Mouse (Mus musculus): ENCODE results near the gene Cox5a. TPM values are rescaled to one million over a fixed set of nuclear protein-coding genes. Genes with fewer than 3 reads are reported as not detected.

Cox5a gene
- polyA plus RNA-seq, 1 experiment from 2014 or later: 781 TPM

GRCm38 (mm10) chr9:57557215-57557614 lies 36.1 kb downstream of the Cox5a start:
- 80% methylated on average over 3 of the region's 3 CpGs for WGBS

GRCm38 (mm10) chr9:57558625-57559024 lies 37.6 kb downstream of the Cox5a start:
- Histone ChIP-seq H3K9me3 (no peaks in the 10 kb centered on the region), H3K27ac (no peak overlapping the region), H3K27me3 (ENCODE audit: insufficient read depth, poor library complexity, severe bottlenecking) (no peaks in the 10 kb centered on the region), H3K4me3 (no peak overlapping the region), H3K36me3 (no peaks in the 10 kb centered on the region), H3K4me1 (replicated peaks) (peaks cover 37% of the 10 kb centered on the region)
- no peak for DNase-seq (ENCODE audit: low spot score)
- WGBS: 85% methylated on average over 4 of the region's 4 CpGs

More at GRCm38 (mm10) chr9:57557215-57557614, 36.1 kb downstream of the Cox5a start:
- Histone ChIP-seq H3K36me3 (no peaks in the 10 kb centered on the region), H3K4me1 (replicated peaks) (peaks cover 34% of the 10 kb centered on the region), H3K9me3 (no peaks in the 10 kb centered on the region), H3K27ac (no peak overlapping the region), H3K4me3 (no peak overlapping the region), H3K27me3 (ENCODE audit: insufficient read depth, poor library complexity, severe bottlenecking) (no peaks in the 10 kb centered on the region)
- no peak for DNase-seq (ENCODE audit: low spot score)

DNA sequence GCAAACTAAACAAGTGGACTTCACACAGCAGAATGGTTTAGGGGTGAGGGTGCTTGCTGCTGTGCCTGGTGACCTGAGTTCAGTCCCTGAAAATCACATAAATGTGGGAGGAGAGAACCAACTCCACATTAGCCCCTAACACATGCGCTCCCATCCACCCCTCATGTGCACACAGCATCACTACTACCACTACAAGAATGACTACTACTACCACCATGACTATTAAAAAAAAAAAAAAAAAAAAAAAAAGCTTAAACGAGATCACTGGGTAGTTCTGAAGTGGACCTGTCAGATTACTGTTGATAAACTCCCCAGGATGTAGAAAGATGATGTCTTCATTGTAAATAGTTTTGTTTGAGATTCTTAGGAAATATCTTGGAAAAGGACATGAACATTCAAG lies 38.5 kb downstream of the Cox5a start:
- Histone ChIP-seq H3K9me3 (no peaks in the 10 kb centered on the region), H3K27ac (no peak overlapping the region), H3K36me3 (no peaks in the 10 kb centered on the region), H3K27me3 (ENCODE audit: insufficient read depth, poor library complexity, severe bottlenecking) (no peaks in the 10 kb centered on the region), H3K4me1 (replicated peaks) (peaks cover 28% of the 10 kb centered on the region), H3K4me3 (no peak overlapping the region)
- no peak for DNase-seq (ENCODE audit: low spot score)
- 84% methylated on average over 2 of the region's 2 CpGs for WGBS

DNA sequence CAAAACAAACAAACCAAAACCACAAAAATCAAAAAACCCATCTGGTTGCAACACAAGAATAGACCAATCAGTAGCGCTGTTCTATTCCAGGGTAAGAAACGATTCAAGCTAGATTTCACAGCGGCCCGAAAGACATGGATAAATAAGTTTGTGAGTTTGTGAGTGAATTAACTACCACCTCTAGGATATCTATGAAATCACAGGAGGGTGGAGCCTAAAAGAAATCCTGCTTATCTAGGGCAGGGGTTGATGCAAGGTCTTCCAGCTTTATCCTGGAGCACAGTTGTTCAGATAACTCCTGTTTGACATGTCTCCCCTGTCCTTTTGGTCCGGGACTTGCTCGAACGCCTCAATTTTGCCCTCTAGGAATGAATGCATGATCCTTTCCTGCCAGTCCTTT lies 39.2 kb downstream of the Cox5a start:
- H3K36me3 ChIP-seq: no peaks in the 10 kb centered on the region
- no peak for DNase-seq (ENCODE audit: low spot score)
- H3K27ac ChIP-seq: peak overlapping the region; percentile 89

DNA sequence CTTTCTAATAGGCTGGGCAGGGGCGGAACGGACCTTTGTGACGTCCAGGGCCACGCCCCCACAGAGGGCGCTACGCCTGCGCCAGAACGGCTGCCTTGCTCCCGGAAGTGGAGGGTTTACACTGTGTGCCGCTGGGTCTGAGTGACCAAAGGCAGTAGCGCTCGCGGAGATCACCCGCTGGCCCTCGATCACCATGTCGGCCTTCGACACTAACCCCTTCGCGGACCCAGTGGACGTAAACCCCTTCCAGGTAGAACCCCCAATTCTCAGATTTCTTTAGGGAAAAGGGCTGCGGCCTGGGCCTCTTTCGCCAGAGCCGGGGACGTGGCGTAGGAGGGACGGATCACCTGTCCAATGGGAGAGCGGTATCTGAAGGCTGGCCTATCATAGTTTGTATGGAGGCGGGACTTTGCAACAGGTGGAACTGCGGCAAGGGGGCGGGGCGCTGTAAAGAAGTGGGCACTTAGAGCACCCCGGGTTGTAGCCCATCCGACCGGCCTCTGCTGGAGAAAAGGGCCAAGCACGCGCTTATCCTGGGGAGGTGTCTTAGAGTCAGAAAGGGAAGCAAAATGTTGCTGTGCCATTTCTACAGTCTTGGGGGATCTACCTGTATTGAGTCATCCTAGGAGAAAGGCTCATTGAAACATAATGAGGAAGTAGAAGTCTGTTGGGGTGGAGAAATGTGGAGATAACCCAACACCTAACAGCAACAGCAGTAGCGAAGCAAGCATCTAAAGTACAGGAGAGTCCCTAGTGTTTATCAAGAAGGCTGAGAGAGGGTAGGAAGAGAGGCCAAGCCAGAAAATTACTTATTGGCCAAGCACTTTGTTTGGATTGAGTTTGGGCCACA lies 40.0 kb downstream of the Cox5a start, which contains the start of gene Scamp2:
Gene Scamp2, plus strand, starts transcription at position 83 of the 850 bp plus-strand sequence.
- H3K27ac ChIP-seq: peak within 1 kb of the TSS; percentile 89
- DNase-seq (ENCODE audit: low spot score): peak; percentile 95
- H3K27me3 ChIP-seq (ENCODE audit: insufficient read depth, poor library complexity, severe bottlenecking): no peaks in the 10 kb centered on the region
- H3K9me3 ChIP-seq: no peaks in the 10 kb centered on the region
- H3K4me1 ChIP-seq (replicated peaks): peaks cover 35% of the 10 kb centered on the region
- no peaks in the 10 kb centered on the region for H3K36me3 ChIP-seq
- WGBS: 1% methylated on average over 37 of the region's 37 CpGs
- H3K4me3 ChIP-seq: peak within 1 kb of the TSS; percentile 80

More for the DNA sequence above, 39.2 kb downstream of the Cox5a start:
- Histone ChIP-seq H3K4me1 (replicated peaks) (peaks cover 27% of the 10 kb centered on the region), H3K9me3 (no peaks in the 10 kb centered on the region), H3K27me3 (ENCODE audit: insufficient read depth, poor library complexity, severe bottlenecking) (no peaks in the 10 kb centered on the region), H3K4me3 (peak overlapping the region; percentile 80)
- WGBS: 29% methylated on average over 7 of the region's 7 CpGs

- H3K27me3 ChIP-seq (ENCODE audit: insufficient read depth, poor library complexity, severe bottlenecking): no peaks in the 10 kb centered on the region
- H3K27ac ChIP-seq: no peak overlapping the region
- H3K36me3 ChIP-seq: no peaks in the 10 kb centered on the region
- 83% methylated on average over 13 of the region's 13 CpGs for WGBS
- peak overlapping the region; percentile 80 for H3K4me3 ChIP-seq
- DNase-seq (ENCODE audit: low spot score): no peak
- no peaks in the 10 kb centered on the region for H3K9me3 ChIP-seq
- H3K4me1 ChIP-seq (replicated peaks): peaks cover 37% of the 10 kb centered on the region
Observed at GRCm38 (mm10) chr9:57561711-57562099, 40.6 kb downstream of the Cox5a start.

DNA sequence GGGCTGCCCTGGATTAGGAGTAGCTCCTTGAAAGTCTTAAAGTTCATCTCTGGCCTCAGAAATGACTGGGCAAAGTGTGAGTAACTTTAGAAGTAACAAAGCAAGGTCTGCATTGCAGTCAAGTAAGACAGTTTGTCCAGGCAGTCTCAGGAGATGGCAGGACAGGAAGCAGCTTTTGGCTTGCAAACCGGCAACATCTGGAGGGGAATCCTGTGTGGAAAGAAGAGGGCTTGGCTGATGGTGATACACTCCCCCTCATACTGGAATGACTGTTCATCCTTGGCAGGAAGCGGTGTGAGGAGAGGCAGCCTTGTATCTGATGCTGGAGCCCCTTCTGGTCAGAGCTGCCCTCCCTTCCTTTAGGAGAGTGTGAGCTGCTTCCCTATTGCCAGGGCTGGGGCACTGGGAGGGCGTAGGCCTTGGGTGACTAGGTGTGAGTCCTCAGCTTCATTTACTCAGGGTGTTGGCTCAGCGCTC lies 41.9 kb downstream of the Cox5a start:
- no peaks in the 10 kb centered on the region for H3K27me3 ChIP-seq (ENCODE audit: insufficient read depth, poor library complexity, severe bottlenecking)
- H3K36me3 ChIP-seq: peaks cover 10% of the 10 kb centered on the region
- no peak overlapping the region for H3K4me3 ChIP-seq
- H3K9me3 ChIP-seq: no peaks in the 10 kb centered on the region
- H3K27ac ChIP-seq: no peak overlapping the region
- peaks cover 37% of the 10 kb centered on the region for H3K4me1 ChIP-seq (replicated peaks)
- WGBS: 78% methylated on average over 4 of the region's 4 CpGs
- no peak for DNase-seq (ENCODE audit: low spot score)

DNA sequence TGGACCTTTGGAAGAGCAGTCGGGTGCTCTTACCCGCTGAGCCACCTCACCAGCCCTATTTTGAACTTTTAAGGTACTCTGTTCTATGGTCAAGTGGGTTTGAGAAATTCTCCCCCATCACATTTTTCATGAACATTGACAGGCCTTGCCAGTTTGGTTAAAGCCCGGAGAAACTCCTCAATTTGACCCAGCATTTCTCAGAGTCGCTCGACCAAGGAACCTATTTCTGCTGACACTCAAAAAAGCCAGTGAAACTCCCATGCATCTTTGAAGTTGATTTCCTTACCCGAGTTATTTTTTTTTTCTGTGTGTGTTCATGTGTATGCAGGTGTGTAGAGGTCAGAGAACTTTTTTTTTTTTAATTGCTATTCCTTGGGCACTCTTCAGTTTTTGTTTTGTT lies 43.5 kb downstream of the Cox5a start:
- Histone ChIP-seq H3K27me3 (ENCODE audit: insufficient read depth, poor library complexity, severe bottlenecking) (no peaks in the 10 kb centered on the region), H3K27ac (no peak overlapping the region), H3K4me3 (no peak overlapping the region), H3K9me3 (no peaks in the 10 kb centered on the region), H3K36me3 (peaks cover 26% of the 10 kb centered on the region), H3K4me1 (replicated peaks) (peaks cover 37% of the 10 kb centered on the region)
- WGBS: 90% methylated on average over 6 of the region's 6 CpGs
- DNase-seq (ENCODE audit: low spot score): no peak

- Histone ChIP-seq H3K27me3 (ENCODE audit: insufficient read depth, poor library complexity, severe bottlenecking) (no peaks in the 10 kb centered on the region), H3K9me3 (no peaks in the 10 kb centered on the region), H3K36me3 (peaks cover 38% of the 10 kb centered on the region), H3K4me1 (replicated peaks) (peaks cover 31% of the 10 kb centered on the region), H3K4me3 (no peak overlapping the region), H3K27ac (no peak overlapping the region)
- no peak for DNase-seq (ENCODE audit: low spot score)
- WGBS: 64% methylated on average over 10 of the region's 10 CpGs
Observed at GRCm38 (mm10) chr9:57565741-57566221, 44.7 kb downstream of the Cox5a start.

GRCm38 (mm10) chr9:57566846-57567245 lies 45.8 kb downstream of the Cox5a start:
- 67% methylated on average over 8 of the region's 8 CpGs for WGBS
- no peaks in the 10 kb centered on the region for H3K27me3 ChIP-seq (ENCODE audit: insufficient read depth, poor library complexity, severe bottlenecking)

DNA sequence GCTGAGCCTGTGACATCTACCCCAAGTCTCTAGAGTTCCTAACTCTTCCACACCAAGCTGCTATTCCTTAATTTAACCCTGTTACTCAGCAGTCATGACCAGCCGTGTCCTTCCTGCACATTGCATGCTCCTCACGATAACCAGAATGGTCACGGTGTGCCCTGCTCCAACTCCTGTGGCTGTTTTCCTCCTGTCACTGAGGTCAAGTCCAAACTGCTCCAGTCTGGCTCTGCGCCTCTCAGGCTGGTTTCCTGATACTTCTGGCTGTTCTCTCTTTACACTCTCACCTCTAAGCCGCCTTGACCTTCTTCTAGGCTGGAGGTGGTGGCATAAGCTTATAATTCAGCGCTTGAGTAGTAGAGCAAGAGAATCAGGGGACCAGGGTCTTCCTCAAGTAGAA lies 47.4 kb downstream of the Cox5a start:
- Histone ChIP-seq H3K9me3 (no peaks in the 10 kb centered on the region), H3K4me3 (no peak overlapping the region), H3K27me3 (ENCODE audit: insufficient read depth, poor library complexity, severe bottlenecking) (no peaks in the 10 kb centered on the region), H3K36me3 (peaks cover 55% of the 10 kb centered on the region), H3K27ac (no peak overlapping the region), H3K4me1 (replicated peaks) (peaks cover 10% of the 10 kb centered on the region; the same call in 1 of the 2 replicates)
- DNase-seq (ENCODE audit: low spot score): no peak
- WGBS: 92% methylated on average over 6 of the region's 6 CpGs

More at GRCm38 (mm10) chr9:57566846-57567245, 45.8 kb downstream of the Cox5a start:
- peaks cover 23% of the 10 kb centered on the region for H3K4me1 ChIP-seq (replicated peaks)
- peaks cover 47% of the 10 kb centered on the region for H3K36me3 ChIP-seq
- no peak overlapping the region for H3K4me3 ChIP-seq
- no peak for DNase-seq (ENCODE audit: low spot score)
- no peak overlapping the region for H3K27ac ChIP-seq
- H3K9me3 ChIP-seq: no peaks in the 10 kb centered on the region

GRCm38 (mm10) chr9:57574397-57574796 lies 53.3 kb downstream of the Cox5a start:
- Histone ChIP-seq H3K4me1 (replicated peaks) (no peaks in the 10 kb centered on the region), H3K4me3 (no peak overlapping the region), H3K27me3 (ENCODE audit: insufficient read depth, poor library complexity, severe bottlenecking) (no peaks in the 10 kb centered on the region), H3K9me3 (no peaks in the 10 kb centered on the region), H3K36me3 (peaks cover 66% of the 10 kb centered on the region), H3K27ac (no peak overlapping the region)
- no peak for DNase-seq (ENCODE audit: low spot score)

GRCm38 (mm10) chr9:57575577-57575976 lies 54.5 kb downstream of the Cox5a start:
- H3K36me3 ChIP-seq: peaks cover 66% of the 10 kb centered on the region
- H3K4me3 ChIP-seq: no peak overlapping the region
- H3K27me3 ChIP-seq (ENCODE audit: insufficient read depth, poor library complexity, severe bottlenecking): no peaks in the 10 kb centered on the region
- no peak for DNase-seq (ENCODE audit: low spot score)
- no peak overlapping the region for H3K27ac ChIP-seq
- 92% methylated on average over 3 of the region's 3 CpGs for WGBS
- H3K4me1 ChIP-seq (replicated peaks): no peaks in the 10 kb centered on the region
- no peaks in the 10 kb centered on the region for H3K9me3 ChIP-seq

Measured in hindbrain, embryonic 10.5 days (tissue).